In genomic region chr19:57078867-57079605, GRCm38 (mm10) we compare ENCODE assay signal across 8 mouse cellular contexts.
DNase-seq lines count a peak whose midpoint lies in the region; ATAC-seq and TF ChIP-seq lines count a peak whose summit lies in the region.

No protein-coding gene starts in this region.

- no peak overlapping the region for H3K9ac ChIP-seq in embryonic facial prominence, embryonic 13.5 days

- no peak for TF ChIP-seq POLR2A in myocyte (IDR thresholded peaks at IDR 0.05; ENCODE audit: insufficient read length, low read depth)

- no peak overlapping the region for H3ac ChIP-seq in myocyte (ENCODE audit: control insufficient read depth, insufficient read length)

- H3K27ac ChIP-seq in heart, embryonic 10.5 days, result no peak overlapping the region
- peak overlapping the region; percentile 70 for H3K27ac ChIP-seq in embryonic facial prominence, embryonic 13.5 days

- intact Hi-C loops in heart, postnatal 10 days (cut with DNase I), result no loop called here

- H3K79me2 ChIP-seq in myocyte (ENCODE audit: control insufficient read depth, insufficient read depth), result no peaks in the 10 kb centered on the region

- DNase-seq in heart, adult 11 months, result peak; percentile 96
- no peak for DNase-seq in heart, embryonic 10.5 days (ENCODE audit: low spot score)
- DNase-seq in heart, postnatal 10 days, result peak; percentile 66 to 69
- DNase-seq in kidney, postnatal 14 days, result peak; percentile 77
- no peak for DNase-seq in frontal cortex, postnatal 10 days (ENCODE audit: low spot score in 2 of 2)
- no peak for DNase-seq in frontal cortex, postnatal 14 days (ENCODE audit: low spot score in 2 of 2)

- peak; percentile 56; the same call in 1 of the 2 replicates for ATAC-seq in embryonic facial prominence, embryonic 13.5 days (ENCODE audit: insufficient number of reproducible peaks, insufficient read depth, low FRiP score, low TSS enrichment, low read depth)

- 71% methylated on average over 10 of the region's 10 CpGs for WGBS in heart, embryonic 10.5 days
- WGBS in embryonic facial prominence, embryonic 13.5 days, result 42% methylated on average over 10 of the region's 10 CpGs

- no peaks in the 10 kb centered on the region for H3K27me3 ChIP-seq in heart, embryonic 10.5 days (ENCODE audit: insufficient read depth, poor library complexity, severe bottlenecking)
- no peaks in the 10 kb centered on the region for H3K27me3 ChIP-seq in embryonic facial prominence, embryonic 13.5 days
- no peaks in the 10 kb centered on the region for H3K27me3 ChIP-seq in myocyte (ENCODE audit: control insufficient read depth, insufficient read depth, insufficient read length)

- peaks cover 33% of the 10 kb centered on the region for H3K4me1 ChIP-seq in heart, embryonic 10.5 days
- peaks cover 63% of the 10 kb centered on the region for H3K4me1 ChIP-seq in embryonic facial prominence, embryonic 13.5 days

- no peak overlapping the region for H3K4me2 ChIP-seq in embryonic facial prominence, embryonic 13.5 days
- peak overlapping the region; percentile 62 for H3K4me2 ChIP-seq in myocyte (ENCODE audit: low read depth)

- H3K9me3 ChIP-seq in heart, embryonic 10.5 days, result no peaks in the 10 kb centered on the region
- no peaks in the 10 kb centered on the region for H3K9me3 ChIP-seq in embryonic facial prominence, embryonic 13.5 days

- no peak overlapping the region for H3K4me3 ChIP-seq in heart, embryonic 10.5 days
- no peak overlapping the region for H3K4me3 ChIP-seq in embryonic facial prominence, embryonic 13.5 days
- H3K4me3 ChIP-seq in myocyte, result no peak overlapping the region

- H3K36me3 ChIP-seq in heart, embryonic 10.5 days, result peaks cover 35% of the 10 kb centered on the region
- no peaks in the 10 kb centered on the region for H3K36me3 ChIP-seq in embryonic facial prominence, embryonic 13.5 days
- peaks cover 4% of the 10 kb centered on the region for H3K36me3 ChIP-seq in myocyte (ENCODE audit: control insufficient read depth, insufficient read depth)

TF ChIP-seq in myocyte, 11 proteins besides CTCF, POLR2A, EP300 and RAD21:
- TF ChIP-seq USF1 (IDR thresholded peaks at IDR 0.05; ENCODE audit: low read depth) (no peak), MYOG (IDR thresholded peaks at IDR 0.05; ENCODE audit: control insufficient read depth in 1 of 3, insufficient read depth in 1 of 3, insufficient read length in 2 of 3, low read depth in 2 of 3) (no peak), SRF (IDR thresholded peaks at IDR 0.05; ENCODE audit: control insufficient read depth, insufficient read length, low read depth) (no peak), MAX (IDR thresholded peaks at IDR 0.05; ENCODE audit: low read depth) (no peak), REST (IDR thresholded peaks at IDR 0.05; ENCODE audit: insufficient read depth, insufficient read length) (no peak), E2F4 (IDR thresholded peaks at IDR 0.05; ENCODE audit: insufficient read depth) (no peak), POLR2AphosphoS2 (IDR thresholded peaks at IDR 0.05; ENCODE audit: insufficient read length, low read depth) (no peak), TCF3 (IDR thresholded peaks at IDR 0.05; ENCODE audit: insufficient read length, low read depth) (no peak), TCF12 (IDR thresholded peaks at IDR 0.05; ENCODE audit: insufficient read depth, poor library complexity, severe bottlenecking) (no peak), CEBPB (IDR thresholded peaks at IDR 0.05; ENCODE audit: insufficient read depth, poor library complexity, severe bottlenecking) (no peak)

Comparison
In these comparisons a context has a peak if more than half of its experiments do, and no peak if none do; other contexts are left out.
1. DNase-seq: peak in heart, adult 11 months (single experiment), heart, postnatal 10 days (2 of 2) and kidney, postnatal 14 days (single experiment); none in heart, embryonic 10.5 days (single experiment), frontal cortex, postnatal 10 days (0 of 2) and frontal cortex, postnatal 14 days (0 of 2).